Mouse (Mus musculus) stomach, postnatal 0 days (tissue): ENCODE results near the gene Ndufa3.

ENCODE experiments used
- CTCF ChIP-seq: IDR thresholded peaks from 2 replicates; pipeline ENCODE4 v1.5.1; 2016; ENCODE audit warnings: antibody characterized with exemption, low read depth, mild to moderate bottlenecking, moderate library complexity
- EP300 ChIP-seq: optimal IDR thresholded peaks from 2 replicates; pipeline ENCODE3; 2016; ENCODE audit warnings: antibody characterized with exemption

- no peak for TF ChIP-seq CTCF
- no peak for TF ChIP-seq EP300
Measured at GRCm38 (mm10) chr7:3614021-3614420, 3.2 kb upstream of the Ndufa3 start.
